Mouse (Mus musculus) kidney, adult 2 months (tissue): ENCODE data around the gene Ovca2. TPM values are rescaled to one million over a fixed set of nuclear protein-coding genes. Genes with fewer than 3 reads are reported as not detected.

Experiments
- DNase-seq: peaks from one replicate; pipeline ENCODE4 v3.0.0; 2021
- H3K27ac ChIP-seq: fragments of 200-500 bp; 2 replicates; pipeline ENCODE4 v1.5.1; 2012; ENCODE audit warnings: low read depth, low read length, control low read depth, inconsistent platforms; ENCODE audit not compliant: insufficient read depth
- H3K27me3 ChIP-seq: fragments of 200-500 bp; replicated peaks from 2 replicates; pipeline ENCODE4 v1.6.1; 2012; ENCODE audit warnings: mild to moderate bottlenecking, moderate library complexity, low read length, inconsistent platforms; ENCODE audit not compliant: control insufficient read depth, insufficient read depth
- H3K36me3 ChIP-seq: fragments of 200-500 bp; 2 replicates; pipeline ENCODE4 v1.6.1; 2012; ENCODE audit warnings: mild to moderate bottlenecking, moderate library complexity, low read length, inconsistent platforms; ENCODE audit not compliant: control insufficient read depth, insufficient read depth
- H3K4me1 ChIP-seq: fragments of 200-500 bp; 2 replicates; pipeline ENCODE4 v1.6.1; 2011; ENCODE audit warnings: low read length; ENCODE audit not compliant: control insufficient read depth, insufficient read depth
- H3K4me3 ChIP-seq: fragments of 200-500 bp; 2 replicates; pipeline ENCODE4 v1.5.1; 2011; ENCODE audit warnings: mild to moderate bottlenecking, low read depth, low read length, control low read depth; ENCODE audit not compliant: insufficient read depth
- CTCF ChIP-seq: fragments of 200-500 bp; conservative IDR thresholded peaks from 2 replicates; pipeline ENCODE4 v1.5.1; 2011; ENCODE audit warnings: low read depth, mild to moderate bottlenecking, control low read depth, low read length, moderate library complexity, mixed read lengths; ENCODE audit not compliant: insufficient read depth, insufficient read length
- POLR2A ChIP-seq: fragments of 200-500 bp; IDR thresholded peaks from one replicate; pipeline ENCODE4 v1.6.1; 2011; ENCODE audit warnings: low read depth, low read length, control low read depth
- WGBS: fragments of 180-500 bp; shearing (Covaris S2); methylation state at CpG from one replicate; pipeline ENCODE4 v1.1.7; 2018; 5-methylcytosine and 5-hydroxymethylcytosine counted together
- polyA plus RNA-seq: library from polyadenylated mRNA; depleted of rRNA; stranded (reverse); fragments of >200 nt; gene quantifications from 2 replicates; pipeline ENCODE4 v1.2.3, GENCODE M21; 2012

Ovca2 gene
- polyA plus RNA-seq, 1 experiment, result 33.7 TPM

DNA sequence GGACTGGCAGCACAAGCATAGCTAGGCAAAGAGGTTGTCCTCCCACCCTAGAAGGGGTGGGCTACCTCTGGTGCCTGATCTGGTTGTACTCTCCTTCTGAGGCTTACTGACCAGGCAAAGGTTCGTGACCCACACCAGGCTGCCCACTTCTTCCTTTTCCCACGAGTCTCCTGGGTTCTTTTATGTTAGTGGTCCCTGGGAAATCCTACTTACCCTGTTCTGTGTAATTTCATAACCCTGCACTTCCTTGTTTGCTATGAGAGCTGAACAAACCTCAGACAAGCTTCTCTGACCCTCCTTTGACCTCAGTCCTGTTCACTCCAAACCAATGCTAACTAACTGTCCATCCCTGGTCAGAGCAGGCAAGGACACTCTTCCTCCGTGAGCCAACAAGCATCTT is 37.6 kb downstream of the Ovca2 start:
- Histone ChIP-seq H3K4me3 (no peak overlapping the region), H3K27me3 (no peaks in the 10 kb centered on the region), H3K27ac (peak overlapping the region; percentile 91), H3K4me1 (peaks cover 40% of the 10 kb centered on the region), H3K36me3 (peaks cover 3% of the 10 kb centered on the region; the same call in 1 of the 2 replicates)
- TF ChIP-seq POLR2A, result no peak
- no peak for TF ChIP-seq CTCF
- DNase-seq, result no peak
- WGBS, result 51% methylated on average over 3 of the region's 3 CpGs

DNA sequence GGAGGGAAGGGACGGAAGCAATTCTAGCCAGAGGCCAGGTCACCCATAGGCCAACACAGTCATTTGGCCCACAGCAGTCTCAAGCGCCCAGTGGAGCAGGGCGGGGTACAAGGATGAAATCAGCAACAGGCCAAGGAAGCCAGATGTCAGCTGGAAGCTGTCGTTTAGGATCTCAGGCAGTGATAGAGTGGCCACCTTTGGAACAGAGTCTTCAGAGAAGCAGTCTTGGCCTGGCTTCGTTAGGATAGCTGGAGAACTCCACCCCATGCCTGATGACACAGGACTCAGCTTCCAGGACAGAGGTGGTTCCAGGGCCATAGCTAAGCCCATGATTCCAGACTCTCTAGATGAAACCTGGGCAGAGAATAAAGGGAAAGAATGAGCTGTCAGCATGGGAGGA is 38.2 kb downstream of the Ovca2 start:
- no peak overlapping the region for H3K4me3 ChIP-seq
- peaks cover 43% of the 10 kb centered on the region for H3K4me1 ChIP-seq
- peaks cover 3% of the 10 kb centered on the region; the same call in 1 of the 2 replicates for H3K36me3 ChIP-seq
- H3K27me3 ChIP-seq, result no peaks in the 10 kb centered on the region
- TF ChIP-seq CTCF, result no peak
- TF ChIP-seq POLR2A, result no peak
- WGBS, result 64% methylated on average over 5 of the region's 5 CpGs
- peak; percentile 54 for DNase-seq
- peak overlapping the region; percentile 91 for H3K27ac ChIP-seq

DNA sequence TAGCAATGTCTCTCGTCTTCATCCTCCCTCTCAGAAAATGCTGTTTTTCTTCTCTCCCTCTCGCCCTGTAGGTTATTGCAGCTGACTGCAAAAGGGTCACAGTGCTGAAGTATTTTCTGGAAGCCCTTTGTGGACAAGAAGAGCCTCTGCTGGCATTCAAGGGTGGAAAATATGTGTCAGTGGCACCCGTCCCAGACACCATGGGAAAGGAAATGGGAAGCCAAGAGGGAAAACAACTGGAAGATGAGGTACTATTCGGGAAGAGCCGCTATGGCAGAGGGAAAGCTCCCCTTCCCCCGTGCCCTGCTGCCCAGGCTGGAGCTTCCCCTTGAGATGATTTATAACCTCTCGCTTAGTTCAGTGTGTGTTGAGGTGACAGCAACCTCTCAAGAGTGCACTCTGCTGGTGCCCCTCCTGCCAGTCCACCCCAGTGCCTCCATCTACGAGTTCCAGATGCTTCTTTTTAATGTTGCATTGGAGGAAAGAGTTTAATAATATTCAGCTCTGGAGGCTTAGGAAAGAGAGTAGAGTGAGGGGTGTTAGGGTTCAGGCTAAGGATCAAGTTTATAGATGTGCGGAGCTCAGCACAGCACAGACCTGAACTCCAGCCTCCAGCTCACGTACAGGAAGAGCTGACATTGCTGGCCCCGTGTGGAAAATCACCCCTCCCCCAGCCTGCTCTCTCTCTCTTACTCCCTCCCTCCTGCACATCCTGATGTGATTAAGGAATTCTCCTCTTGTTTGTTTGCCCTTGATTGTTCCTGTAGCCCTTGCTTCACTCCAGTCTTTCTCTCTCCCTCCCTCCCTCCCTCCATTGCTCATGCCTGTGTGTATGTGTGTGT is 39.3 kb downstream of the Ovca2 start:
- 33% methylated on average over 11 of the region's 11 CpGs for WGBS
- Histone ChIP-seq H3K36me3 (peaks cover 3% of the 10 kb centered on the region; the same call in 1 of the 2 replicates), H3K4me3 (no peak overlapping the region), H3K4me1 (peaks cover 51% of the 10 kb centered on the region), H3K27me3 (no peaks in the 10 kb centered on the region), H3K27ac (peak overlapping the region; percentile 91)
- TF ChIP-seq POLR2A, result no peak
- TF ChIP-seq CTCF, result no peak
- DNase-seq, result peak; percentile 86

DNA sequence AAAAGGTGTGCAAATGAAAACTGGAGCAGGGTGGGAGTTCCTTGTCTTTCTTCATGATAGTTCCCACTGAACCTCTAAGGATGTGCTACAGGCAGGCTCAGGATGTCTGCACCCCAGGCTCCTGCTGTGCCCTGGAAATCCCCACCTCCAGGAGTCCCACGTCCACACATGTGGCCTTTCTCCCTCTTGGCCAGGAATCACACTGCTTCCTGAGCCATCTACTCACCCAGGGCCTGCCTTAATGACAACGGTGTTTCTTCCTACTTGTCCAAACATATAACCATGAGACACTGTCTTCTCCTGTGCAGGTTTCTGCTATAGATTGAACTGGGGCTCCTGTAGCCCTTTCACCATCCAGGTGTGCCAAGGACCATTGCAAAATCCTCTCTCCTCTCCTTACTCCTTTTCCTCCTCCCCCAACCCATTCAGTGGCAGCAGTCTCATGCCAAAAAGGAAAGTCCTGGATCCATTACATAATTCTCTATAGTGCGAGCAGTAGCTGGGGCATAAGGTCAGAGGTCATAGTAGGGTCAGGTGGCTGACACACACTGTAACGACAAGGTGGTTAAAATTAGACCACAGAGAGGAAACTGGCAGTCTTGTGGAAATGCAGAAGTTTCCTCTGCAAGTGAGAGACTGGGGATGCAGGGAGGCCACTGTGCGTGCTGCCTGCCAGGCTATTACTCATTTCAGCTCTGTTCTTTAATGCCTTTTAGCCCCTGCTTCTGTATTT is 41.8 kb downstream of the Ovca2 start:
- peak; percentile 87 for DNase-seq
- no peak for TF ChIP-seq POLR2A
- no peak for TF ChIP-seq CTCF
- peak overlapping the region; percentile 74 for H3K27ac ChIP-seq
- peaks cover 61% of the 10 kb centered on the region for H3K4me1 ChIP-seq
- no peaks in the 10 kb centered on the region for H3K36me3 ChIP-seq
- H3K4me3 ChIP-seq, result no peak overlapping the region
- 22% methylated on average over 5 of the region's 5 CpGs for WGBS
- H3K27me3 ChIP-seq, result no peaks in the 10 kb centered on the region

DNA sequence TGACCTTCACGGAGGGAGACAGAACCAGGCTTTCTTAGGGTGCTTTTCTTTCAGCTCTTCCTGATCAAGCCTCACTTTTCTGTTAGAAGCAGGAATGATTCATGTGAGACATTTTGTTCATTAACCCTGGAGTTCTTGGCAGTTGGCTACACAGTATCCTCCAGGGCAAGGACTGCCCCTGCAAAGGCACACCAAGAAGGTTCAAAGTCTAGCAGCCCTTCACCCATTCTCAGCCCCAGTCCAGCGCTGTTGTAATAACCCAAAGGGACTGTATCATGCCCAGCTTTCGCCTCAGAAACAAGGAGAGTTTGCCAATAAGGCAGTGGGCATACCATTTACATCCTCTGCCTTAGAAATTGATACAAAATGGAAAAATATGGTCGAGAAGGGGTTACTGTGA is 43.3 kb downstream of the Ovca2 start:
- Histone ChIP-seq H3K4me3 (no peak overlapping the region), H3K27me3 (no peaks in the 10 kb centered on the region), H3K27ac (peak overlapping the region; percentile 65), H3K36me3 (no peaks in the 10 kb centered on the region), H3K4me1 (peaks cover 51% of the 10 kb centered on the region)
- TF ChIP-seq POLR2A (no peak), CTCF (no peak)
- DNase-seq, result peak; percentile 92
- 59% methylated on average over 4 of the region's 4 CpGs for WGBS

DNA sequence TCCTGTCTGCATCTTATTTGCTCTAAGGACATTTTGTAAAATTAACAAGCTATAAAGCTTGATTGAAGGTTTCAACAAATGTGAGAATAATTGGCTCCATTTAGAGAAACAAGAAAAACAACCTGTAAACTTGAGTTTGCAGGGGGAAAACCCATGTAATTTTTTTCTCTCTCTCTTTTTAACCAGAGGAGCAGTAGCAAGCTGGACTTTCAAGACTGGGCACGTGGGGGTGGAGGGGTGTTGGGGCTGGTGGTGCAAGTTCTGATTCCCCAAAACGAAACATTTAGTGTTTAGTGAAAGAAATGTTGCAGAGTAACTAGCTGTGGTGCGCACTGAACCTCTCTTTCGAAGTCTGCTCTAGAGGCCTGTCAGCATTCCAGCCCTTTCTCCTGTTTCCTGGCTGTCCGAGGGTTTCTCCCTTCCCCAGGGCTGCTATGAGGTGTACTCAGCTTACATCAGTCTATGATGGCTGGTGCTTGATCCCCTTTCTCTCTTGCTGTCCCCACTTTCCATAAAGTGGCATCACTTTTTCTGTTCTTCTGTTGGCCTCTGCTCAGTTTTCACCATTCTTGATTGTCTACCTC is 44.1 kb downstream of the Ovca2 start:
- DNase-seq, result peak; percentile 54

DNA sequence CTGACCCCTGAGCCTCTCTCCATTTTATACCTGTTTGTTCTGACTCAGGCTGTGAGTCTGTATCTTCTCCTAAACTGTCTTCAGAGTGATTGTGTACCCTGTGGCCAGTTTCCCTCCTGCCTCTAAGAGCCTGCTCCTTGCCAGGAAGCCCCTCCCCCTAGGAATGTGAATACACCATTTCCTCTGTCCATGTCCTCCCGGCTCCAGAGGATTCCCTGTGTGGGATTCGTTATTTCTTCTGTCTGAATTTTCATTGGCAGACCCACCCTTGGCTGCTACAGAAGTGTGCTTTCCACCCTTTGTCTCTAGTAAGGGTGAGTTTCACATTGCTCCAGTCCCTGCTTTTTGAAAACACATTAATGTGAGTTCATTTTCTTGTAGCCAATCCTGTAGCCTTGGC is 44.7 kb downstream of the Ovca2 start:
- no peak overlapping the region for H3K4me3 ChIP-seq
- no peak for TF ChIP-seq POLR2A
- TF ChIP-seq CTCF, result no peak
- H3K27me3 ChIP-seq, result no peaks in the 10 kb centered on the region
- peaks cover 45% of the 10 kb centered on the region for H3K4me1 ChIP-seq
- H3K27ac ChIP-seq, result peak overlapping the region; percentile 71
- H3K36me3 ChIP-seq, result no peaks in the 10 kb centered on the region
- 9% methylated on average over 2 of the region's 2 CpGs for WGBS
- peak; percentile 88 for DNase-seq

More for the DNA sequence above, 44.1 kb downstream of the Ovca2 start:
- no peak for TF ChIP-seq CTCF
- TF ChIP-seq POLR2A, result no peak
- H3K27ac ChIP-seq, result peak overlapping the region; percentile 65
- WGBS, result 25% methylated on average over 5 of the region's 5 CpGs
- H3K4me1 ChIP-seq, result peaks cover 50% of the 10 kb centered on the region
- H3K27me3 ChIP-seq, result no peaks in the 10 kb centered on the region
- H3K4me3 ChIP-seq, result no peak overlapping the region
- no peaks in the 10 kb centered on the region for H3K36me3 ChIP-seq
